Mouse (Mus musculus) gastrocnemius, postnatal 25 days (tissue): ENCODE results near the gene Yy1. TPM values are rescaled to one million over a fixed set of nuclear protein-coding genes. Genes with fewer than 3 reads are reported as not detected.

Experiments used
- DNase-seq: peaks from one replicate; pipeline ENCODE4 v3.0.0; 2022
- total RNA-seq, 2 experiments: library from RNA; stranded (reverse); gene quantifications; 1 replicate in 1 of 2; 2 replicates in 1 of 2; pipeline ENCODE4 v1.2.3; 2021

Yy1 gene
- total RNA-seq, 2 experiments from 2014 or later, result 23.9 to 25.4 TPM

DNA sequence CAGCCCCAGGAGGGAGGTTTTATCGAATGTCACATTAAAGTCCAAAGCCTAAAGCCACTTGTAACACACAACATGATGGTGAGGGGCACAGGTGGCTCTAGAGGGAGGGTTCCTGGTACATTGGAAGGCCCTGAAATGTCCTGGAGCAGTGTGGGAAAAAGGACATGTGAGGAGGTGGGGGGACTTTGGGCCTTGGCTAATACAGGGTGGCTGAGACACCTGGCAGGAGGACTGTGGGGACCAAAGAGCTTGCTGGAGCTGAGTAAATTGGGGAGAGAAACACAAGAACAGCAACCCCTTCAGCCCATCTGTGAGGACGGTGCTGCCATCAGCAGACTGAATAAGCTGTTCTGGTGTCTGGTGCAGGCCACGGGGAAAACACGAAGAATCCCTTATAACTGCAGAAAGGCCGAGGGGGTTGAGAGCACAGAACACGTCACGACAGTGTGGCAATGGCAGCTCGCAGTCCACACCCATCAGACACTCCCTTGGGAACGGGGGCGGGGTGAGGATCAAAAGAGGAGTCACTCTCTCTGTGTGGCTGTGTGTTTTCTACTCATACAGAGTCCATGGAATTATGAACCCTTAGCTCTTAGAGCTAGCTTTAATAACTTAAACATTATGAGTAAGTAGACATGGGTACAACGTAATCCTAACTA, 24.4 kb upstream of the Yy1 start:
- no peak for DNase-seq

DNA sequence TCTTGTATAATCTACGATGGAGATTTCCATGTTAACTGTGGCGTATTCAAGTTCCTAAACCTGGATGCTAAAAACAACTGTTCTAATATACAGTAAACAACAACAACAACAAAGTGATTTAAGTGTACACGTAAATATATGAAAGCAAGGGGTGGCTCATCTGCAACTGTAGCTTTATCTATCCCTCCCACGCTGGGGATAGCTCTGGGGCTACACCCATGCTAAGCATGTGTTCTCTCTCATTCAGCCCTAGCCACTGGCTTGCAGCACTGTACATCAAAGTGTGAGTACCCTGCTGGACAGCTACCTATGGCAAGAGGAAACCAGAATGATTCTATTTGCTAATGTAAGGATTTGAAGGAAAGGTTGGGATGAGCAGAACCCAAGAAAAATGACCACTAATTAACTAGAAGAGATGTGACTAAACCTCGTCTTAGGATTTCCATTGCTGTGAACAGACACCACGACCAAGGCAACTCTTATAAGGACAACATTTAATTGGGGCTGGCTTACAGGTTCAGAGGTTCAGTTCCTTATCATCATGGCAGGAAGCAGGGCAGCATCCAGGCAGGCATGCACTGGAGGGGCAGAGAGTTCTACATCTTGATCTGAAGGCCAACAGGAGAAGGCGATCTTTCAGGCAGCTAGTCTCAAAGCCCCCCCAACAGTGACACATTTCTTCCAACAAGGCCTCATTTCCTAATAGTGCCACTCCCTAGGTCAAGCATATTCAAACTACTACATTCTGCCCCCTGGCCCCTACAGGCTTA, 12.5 kb upstream of the Yy1 start:
- DNase-seq, result no peak

DNA sequence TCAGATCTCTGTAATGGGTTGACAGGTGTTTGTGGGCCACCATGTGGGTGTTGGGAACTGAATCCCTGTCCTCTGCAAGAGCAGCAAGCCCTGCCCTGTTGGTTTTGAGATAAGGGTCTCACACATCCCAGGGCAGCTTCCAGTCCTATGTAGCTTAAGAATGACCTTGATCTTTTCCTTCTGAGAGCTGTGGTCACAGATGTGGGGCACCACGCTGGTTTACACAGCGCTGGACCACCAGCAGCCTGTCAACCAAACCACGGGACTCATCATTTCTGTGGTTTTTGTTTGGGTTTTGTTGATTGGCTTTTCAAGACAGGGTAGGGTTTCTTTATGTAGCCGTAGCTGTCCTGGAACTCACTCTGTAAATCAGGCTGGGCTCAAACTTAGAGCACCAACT, 7.6 kb upstream of the Yy1 start:
- DNase-seq, result no peak

DNA sequence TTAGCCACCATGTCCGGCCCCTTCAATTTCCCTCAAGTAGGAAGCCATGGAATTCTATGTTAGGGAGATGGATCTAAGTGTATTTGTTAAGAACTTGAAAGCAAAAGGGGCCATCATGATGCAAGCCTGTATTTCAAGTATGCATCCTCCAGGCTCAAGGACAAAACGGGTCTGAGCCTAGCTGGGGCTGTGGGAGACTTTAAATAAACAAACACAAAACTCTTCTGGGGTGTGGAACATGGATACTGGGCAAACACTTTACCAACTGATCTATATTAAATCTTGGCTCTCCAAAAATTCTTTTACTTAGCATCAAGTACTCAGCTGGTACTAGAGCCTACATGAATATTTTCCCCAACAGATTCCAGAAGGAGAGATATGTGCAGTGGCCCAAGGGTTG, 5.4 kb upstream of the Yy1 start:
- no peak for DNase-seq

DNA sequence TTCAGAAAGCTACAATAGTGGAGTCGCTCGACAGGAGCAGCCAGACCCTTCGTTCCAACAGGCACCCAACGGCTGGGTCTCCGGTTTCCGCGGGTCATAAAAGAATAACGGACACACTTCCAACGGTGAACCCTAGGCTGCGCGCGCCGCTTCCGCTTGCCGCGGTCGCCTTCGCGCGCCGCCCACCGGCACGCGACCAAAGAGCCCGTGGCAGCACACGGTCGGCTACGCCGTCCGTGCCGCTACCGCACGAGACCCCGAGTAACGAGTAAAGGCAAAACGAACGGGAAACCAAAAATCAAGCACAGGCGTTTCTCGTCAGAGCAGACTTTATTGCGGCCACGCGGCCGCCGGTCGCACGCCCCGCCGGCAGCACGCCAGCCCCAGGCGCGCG, 624 bp upstream of the Yy1 start:
- peak; percentile 75 for DNase-seq

DNA sequence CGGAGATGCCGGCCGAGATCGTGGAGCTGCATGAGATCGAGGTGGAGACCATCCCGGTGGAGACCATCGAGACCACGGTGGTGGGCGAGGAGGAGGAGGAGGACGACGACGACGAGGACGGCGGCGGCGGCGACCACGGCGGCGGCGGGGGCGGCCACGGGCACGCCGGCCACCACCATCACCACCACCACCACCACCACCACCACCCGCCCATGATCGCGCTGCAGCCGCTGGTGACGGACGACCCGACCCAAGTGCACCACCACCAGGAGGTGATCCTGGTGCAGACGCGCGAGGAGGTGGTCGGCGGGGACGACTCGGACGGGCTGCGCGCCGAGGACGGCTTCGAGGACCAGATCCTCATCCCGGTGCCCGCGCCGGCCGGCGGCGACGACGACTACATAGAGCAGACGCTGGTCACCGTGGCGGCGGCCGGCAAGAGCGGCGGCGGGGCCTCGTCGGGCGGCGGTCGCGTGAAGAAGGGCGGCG, 724 bp downstream of the Yy1 start:
- DNase-seq, result peak; percentile 44

DNA sequence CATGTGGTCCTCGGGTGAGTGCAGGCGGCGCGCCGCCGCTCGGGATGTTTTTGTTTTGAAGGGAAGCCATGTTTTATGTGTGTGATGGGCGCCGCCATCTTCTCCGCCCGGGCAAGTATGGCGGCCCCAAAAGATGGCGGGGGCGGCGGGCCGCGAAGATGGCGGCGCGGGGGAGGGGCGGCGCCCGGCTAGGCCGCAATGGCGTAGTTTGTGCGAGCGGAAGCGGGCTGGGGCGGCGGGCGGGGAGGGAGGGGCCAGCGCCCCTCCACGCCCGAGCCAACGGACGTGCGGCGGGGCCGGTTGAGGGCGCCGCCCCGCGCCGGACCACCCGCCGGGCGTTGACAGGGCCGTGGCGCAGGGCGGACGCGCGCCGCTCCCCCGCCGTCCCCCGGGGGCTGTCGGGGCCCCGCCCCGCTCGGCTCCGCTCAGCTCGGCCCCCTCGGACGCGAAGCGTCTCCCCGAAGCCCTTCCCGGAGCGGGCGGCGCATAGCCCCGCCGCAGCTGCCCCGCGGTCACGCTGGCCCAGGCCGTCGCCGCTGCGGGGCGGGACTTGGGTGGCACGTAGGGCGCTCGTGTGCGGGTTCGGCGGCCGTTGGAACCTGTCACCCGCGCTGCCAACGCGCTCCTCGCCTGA, 1.4 kb downstream of the Yy1 start:
- peak; percentile 90 for DNase-seq

DNA sequence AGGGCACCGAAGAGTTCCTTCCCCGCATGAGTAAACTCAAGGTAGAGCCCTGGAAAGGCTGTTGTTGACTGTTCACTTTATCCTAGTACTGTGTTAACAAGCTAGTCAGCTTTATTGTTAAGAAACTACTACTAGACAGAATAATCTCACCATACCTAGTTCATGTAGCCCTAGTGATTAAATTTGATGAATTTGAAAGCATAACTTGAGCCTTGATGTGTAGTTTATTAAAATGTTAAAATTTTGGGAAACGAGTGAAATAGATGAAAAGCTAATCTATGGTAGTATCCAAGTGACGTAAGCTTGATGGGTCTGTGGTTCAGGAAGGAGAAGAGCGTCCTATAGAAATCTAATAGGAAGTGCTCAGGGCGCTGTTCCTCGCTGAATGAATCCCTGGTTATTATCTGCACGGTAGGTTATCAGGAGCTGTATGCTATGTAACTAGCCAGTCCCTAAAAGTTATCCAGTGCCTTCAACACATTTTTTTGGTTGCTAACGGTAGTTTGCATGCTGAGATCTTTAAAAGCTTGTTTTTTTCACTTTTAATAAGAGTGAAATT, 2.3 kb downstream of the Yy1 start:
- DNase-seq, result no peak

DNA sequence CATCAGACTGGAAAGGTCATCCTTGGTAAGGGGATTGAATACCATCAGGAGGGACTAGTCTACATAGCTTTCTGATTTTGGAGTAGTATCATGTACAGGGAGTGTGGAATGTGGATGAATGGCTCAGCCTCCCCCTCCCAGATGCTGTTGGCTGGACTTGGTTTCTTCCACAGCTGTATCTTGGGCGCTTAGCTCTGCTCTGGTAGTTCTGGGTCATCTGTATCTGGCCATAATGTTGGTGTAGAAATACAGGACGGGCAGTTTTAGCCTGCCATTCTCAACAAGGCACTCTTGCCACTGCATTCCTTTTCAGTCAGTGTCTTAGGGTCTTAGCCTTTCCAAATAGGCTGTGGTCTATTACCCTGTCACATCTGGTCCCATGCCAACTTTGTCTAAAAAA, 8.8 kb downstream of the Yy1 start:
- no peak for DNase-seq

DNA sequence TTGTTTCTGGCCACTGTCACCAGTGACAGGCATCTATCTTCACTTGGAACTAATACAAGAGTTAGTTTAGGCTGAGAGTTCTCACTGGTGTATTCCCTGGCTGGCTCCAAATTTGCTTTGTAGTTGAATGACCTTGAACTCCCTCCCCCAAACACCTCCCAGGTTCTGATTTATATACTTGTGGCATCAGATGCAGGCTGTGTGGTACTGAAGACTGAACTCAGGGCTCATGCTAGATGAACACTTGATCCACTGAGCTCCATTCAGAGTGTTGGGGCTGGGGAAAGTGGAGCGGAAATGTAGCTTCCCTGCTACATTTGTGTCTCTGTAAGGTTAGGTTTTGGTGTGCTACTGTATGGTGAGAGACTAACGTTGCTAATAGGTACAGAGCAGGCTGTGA, 11.6 kb downstream of the Yy1 start:
- DNase-seq, result no peak

DNA sequence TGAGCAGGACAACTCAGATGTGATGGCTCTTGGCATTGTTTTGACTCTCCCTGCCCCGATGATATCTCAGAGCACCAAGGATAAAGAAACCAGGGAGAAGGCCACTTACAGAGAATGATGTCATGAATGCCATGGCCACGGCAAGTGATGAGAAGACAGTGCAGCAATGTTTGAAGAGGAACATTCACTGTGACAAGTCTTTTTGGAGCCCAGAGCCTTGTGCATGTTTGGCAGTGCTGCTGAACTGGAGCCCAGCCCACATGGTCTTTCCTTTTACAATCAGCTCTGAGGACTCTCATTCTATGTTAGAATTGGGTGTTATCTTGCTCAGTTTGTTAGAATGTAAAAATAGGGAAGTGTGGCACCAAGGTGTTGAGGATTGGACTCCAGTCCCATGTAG, 15.7 kb downstream of the Yy1 start:
- no peak for DNase-seq

DNA sequence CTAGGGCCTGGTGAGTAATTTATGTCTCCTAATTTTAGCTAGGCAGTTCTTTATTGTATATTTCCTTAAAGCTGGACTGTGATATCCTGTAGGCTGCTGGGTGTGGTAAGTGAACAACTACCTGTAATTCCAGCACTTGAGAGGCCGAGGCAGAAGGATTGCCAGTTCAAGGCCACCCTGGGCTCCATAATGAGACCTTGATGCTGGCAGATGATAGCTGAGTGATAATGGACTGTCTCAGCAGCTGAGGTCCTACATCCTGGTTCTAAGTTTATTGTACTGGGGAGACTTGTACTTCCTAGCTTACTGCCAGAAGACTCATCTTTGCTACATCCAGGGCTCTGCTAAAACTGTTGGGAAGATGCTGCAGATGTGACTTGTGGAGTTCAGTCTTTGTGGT, 17.0 kb downstream of the Yy1 start:
- DNase-seq, result no peak

DNA sequence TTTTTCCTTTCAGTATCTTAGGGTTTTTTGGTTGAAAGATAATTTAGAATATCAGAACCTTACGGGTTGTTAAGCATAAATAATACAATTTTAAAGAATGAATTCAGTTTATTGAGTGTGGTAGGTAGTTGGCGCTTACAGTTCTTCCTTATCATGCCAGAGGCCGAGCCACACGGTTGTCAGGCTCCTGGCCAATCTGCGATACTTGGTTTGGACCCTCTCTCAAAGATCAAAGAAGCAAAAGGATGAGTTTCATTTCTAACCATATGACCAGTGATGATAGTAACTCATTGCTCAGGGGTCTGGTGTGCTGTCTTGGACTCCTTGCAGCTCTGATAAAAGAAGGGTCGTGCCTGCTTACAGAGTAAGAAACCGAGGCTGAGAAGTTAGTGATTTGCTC, 17.5 kb downstream of the Yy1 start:
- DNase-seq, result no peak

DNA sequence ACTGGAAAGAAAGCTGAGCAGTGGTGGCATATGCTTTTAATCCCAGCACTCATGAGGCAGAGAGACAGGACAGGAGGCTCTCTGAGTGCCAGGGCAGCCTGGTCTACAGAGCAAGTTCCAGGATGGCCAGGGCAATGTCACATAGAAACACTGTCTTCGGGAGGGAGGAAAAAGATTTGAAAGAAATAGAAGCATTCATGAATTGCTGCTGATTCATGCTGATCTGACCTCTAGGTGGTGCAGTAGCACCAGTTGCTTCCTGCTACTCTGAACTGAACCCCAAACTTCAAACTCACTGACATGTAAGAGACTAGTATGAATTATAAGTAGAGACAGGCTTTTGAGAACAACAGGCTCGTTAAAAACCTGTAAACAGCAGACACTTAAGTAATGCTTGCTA, 18.4 kb downstream of the Yy1 start:
- DNase-seq, result no peak

DNA sequence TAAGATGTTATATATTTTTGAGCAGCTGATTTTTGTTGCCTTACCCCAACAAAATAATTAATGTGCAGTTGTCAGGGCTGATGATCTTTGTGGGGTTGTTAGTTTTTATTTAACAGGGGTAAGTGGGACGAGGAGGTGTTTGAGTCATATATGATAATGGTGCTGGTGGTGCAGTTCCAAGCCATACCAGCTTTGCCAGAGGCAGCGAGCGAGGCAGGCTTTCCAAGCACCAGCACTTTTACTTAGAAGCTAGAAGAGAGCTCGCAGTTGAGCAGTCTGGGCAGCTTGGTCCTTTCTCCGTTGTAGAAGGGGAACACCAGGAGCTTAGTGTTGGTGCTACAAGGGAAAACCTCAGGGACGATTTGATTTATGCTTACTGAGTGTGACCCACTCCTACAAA, 19.7 kb downstream of the Yy1 start:
- DNase-seq, result no peak

DNA sequence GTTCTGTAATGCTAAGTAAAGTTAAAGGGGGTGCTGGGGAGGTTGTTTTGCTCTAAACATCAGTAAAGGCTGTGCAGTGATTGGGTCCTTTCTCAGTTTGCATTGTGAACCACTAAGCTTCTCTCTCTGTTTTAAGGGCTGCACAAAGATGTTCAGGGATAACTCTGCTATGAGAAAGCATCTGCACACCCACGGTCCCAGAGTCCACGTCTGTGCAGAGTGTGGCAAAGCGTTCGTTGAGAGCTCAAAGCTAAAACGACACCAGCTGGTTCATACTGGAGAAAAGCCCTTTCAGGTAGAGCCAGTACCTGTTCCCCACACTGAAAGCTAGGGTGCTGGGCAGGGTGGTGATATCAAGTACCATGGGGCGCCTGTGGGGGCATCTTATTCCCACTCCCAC, 21.7 kb downstream of the Yy1 start:
- DNase-seq, result no peak

DNA sequence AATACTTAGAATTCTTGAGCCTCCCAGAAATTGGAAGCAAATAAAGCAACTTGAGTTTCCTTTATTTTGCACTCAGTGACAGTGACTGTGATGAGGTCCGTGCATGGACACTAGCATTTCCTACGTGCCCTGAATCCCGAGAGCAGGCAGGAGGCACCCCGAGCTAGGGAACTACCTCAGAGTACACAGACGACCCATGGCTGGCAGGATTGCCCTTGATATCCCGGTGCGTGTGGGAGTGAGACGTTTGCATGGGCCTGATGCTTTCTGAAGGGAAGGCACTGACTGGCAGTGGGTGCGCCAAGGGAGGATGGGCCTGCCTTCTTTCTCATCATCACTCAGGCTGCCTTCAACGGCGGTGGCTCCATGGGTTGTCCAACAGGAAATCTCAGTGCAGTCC, 23.8 kb downstream of the Yy1 start:
- DNase-seq, result no peak

DNA sequence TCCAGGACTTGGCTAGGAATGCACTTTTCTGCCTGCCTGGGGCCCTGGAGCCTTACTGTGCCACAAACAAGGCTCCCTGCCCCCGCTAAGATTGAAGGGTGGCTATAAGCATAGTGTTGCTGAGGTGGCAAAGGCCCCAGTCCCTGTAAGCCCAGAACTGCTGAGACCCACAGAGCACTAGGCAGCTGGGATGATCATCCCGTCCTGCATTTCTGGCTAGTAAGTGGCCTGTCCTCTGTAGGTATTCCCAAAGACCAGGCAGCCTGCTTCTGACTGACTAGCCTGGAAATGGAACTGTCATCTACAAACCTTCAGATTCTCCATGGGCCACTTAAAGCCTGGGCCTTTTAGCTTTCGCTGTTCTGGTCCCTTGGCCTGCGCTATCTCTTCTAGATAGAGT, 27.7 kb downstream of the Yy1 start:
- DNase-seq, result no peak

DNA sequence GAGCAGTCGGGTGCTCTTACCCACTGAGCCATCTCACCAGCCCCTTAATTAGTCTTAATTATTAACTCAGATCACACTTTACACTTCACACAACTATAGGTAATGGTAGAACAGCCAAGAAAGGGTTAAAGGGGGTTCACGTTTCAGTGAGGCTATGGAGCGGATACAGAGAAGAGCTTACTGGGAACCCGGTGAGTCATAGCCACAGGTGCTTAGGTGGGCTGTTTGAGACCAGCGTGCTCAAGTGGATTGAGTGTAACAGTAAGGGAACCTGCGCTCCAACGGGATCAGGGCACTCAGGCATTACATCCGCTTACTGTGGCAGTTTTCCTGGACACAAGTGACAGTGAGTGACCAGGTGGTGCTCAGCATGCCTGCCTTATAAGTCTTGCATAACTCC, 30.3 kb downstream of the Yy1 start:
- no peak for DNase-seq

DNA sequence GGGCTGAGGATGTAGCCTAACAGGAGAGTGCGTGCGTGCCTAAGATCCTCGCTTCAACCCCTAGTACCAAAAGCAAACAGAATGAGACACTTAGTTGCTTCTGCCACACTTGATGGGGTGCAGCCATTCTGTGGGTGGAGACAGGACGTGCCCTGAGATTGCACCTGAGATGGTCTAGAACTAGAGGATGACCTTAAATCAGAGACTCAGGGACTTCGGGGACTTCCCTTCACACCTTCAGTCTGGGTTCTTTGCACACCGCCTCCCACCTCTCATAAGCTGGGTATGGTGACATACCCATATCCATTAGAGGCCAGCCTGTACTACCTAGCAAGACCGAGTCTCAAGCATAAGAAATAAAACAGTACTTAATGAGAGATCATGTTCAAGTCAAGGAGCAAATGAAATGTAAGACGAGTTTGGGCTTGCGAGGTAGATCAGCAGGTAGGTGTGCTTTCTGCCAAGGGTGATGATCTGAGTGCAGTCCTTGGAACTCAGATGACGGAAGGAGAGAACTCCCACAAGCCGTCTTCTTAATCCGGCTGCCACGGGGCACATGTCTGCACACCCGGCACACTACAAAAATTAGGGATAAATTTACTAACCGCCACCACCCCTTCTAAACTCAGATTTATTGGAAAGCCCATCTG, 31.6 kb downstream of the Yy1 start:
- DNase-seq, result no peak

DNA sequence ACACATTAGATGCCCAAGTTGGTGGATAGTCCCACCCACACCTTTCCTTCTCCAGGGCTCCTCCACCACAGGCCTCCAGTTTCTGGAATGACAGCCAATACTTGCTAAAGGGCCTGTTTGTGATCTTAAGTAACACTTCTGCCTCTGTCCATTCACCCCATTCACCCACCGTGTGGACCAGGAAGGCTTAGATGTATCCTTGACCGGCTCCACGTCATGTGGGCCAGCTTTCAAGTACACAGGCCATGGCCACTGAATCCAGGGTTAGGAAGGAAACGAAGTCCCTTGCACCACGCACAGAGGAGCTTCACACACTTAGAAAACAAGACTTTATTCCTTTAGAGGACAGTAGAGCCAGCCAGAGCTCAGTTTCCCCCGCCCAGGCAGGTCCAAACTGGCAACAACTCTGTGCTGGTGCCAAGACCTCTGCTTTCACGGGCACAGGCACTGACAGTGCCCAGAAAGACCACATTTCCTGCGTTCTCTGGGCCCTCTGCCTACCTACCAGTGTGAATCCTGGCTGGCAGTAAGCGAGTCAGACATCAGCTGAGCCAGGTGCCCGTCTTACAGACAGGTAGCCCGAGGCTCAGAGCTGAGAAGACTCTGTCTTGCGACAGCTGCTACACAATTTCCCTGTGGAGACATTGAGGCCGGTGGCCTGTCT, 32.9 kb downstream of the Yy1 start:
- no peak for DNase-seq

DNA sequence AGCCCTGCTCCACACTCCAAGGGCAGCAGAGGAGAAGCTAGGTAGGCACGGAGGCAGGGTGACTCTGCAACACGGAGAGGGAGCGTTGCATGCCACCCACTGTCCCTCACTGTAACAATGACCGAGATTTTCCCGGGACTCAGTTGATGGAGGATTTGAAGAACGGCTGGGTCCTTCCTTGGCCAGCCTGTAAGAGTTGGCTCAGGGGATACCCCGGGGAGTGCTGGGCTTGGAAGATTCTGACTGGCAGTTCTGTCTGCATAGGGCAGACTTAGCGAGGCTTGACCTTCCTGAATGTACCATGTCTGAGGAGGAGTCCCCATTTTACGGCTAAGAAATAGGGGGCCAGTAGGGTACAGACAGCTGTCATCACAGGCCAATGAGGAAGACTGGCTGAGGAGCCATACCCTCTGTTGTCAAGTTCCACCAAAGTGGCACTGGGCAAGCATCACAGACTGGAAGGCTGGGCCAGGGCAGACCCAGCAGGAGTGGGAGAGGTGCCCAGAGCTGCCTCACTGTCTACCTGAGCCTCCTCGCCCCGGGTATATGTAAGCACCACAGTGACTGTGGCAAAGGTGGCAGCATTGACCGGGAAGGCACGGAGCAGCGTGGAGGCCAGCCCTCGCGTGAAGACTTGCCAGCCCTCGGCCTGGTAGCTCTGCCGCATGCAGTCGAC, 33.6 kb downstream of the Yy1 start:
- DNase-seq, result no peak
